Mouse (Mus musculus) cerebellum, adult 8-10 months (tissue): ENCODE measurements around the gene Alox8.

Experiments
- DNase-seq: peaks from one replicate; pipeline ENCODE4 v3.0.0; 2022

Alox8 gene

DNA sequence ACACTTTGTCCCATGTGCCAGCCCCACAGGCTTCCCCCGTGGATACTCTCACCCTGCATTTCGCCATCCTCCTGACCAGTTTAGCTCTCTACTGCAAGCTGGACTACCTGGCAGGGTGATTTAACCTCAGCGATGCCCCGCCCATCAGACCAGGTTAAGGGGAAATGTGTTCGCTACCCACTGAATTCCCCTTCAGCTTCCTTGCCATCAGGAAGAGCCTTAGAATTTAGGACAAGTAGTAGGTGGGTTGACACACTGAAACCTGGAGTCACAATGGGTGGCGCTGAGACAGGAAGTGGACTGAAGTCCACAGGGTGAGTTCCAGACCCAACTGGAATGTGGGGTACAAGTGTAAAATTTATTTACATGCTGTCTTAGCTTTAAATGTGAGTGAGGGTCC, at the start of gene Alox8:
Gene Alox8 (minus strand): TSS at position 101 of the 400 bp plus-strand sequence.
- no peak for DNase-seq

DNA sequence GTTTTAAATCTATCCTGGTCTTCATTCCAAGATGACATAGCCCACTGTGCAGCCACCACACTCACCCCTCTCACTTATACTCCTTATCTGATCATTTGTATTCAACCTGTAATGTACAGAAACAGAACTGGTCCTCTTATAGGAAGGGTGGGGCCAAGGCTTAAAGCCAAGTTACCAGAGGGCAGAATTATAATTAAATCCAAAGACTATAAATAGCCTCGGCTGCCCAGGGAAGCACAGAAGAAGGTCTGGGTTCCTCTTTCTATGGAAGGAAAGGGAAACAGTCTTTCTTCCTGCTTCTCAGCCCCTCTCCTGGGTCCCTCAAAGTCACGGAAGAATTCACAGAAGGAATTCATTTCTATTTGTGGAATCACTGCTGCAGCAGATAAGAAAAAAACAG, 48.0 kb upstream of the Alox8 start:
- no peak for DNase-seq

GRCm38 (mm10) chr11:69244911-69245310, 47.3 kb upstream of the Alox8 start:
- DNase-seq, result peak; percentile 62

GRCm38 (mm10) chr11:69236926-69237260, 39.2 kb upstream of the Alox8 start, which contains the start of gene Gucy2e:
Gene Gucy2e (minus strand): TSS chr11:69237036.
- no peak for DNase-seq

DNA sequence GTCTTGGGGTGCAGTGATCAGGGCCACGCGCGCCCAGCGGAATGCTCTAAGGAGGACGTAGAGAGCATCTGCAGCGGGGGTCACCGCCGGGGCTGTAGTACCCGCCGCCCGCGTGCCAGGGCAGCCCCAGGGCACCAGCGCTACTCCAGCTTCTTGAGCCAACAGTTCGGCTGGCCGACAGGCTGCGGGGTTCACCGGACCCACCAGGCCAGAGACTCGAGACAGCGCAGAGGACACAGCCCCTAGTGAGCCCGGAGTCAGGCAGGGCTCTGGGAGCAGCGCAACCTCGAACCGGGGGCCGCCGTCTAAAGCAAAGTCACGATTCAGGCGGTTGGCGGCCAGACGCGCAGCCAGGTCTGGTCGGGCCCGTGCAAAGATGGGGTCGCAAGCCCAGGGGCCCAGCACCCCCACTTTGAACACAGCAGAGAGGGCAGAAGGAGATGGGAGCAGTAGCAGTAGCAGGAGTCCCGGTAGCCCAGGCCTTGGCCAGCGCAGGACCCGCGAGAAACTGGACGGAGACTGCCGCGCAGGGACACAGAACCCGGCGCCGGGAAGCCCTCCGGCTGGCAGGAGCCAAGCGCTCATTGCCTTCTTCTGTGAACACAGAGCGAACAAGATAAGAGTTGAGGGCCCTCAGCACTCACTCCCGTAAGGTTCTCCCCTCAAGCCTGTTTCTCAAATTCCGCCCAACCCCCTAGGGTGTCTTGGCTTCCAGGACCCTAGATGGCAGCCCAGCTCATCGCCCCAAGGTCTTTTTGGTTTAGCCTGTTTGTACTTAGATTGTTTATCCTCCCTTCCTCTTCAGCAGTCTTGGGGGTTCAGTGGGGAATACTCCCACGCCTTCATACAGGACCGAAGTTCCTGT, 38.6 kb upstream of the Alox8 start:
- no peak for DNase-seq

GRCm38 (mm10) chr11:69235285-69236060, 37.8 kb upstream of the Alox8 start:
- DNase-seq, result peak; percentile 85

GRCm38 (mm10) chr11:69233141-69233540, 35.5 kb upstream of the Alox8 start:
- no peak for DNase-seq

DNA sequence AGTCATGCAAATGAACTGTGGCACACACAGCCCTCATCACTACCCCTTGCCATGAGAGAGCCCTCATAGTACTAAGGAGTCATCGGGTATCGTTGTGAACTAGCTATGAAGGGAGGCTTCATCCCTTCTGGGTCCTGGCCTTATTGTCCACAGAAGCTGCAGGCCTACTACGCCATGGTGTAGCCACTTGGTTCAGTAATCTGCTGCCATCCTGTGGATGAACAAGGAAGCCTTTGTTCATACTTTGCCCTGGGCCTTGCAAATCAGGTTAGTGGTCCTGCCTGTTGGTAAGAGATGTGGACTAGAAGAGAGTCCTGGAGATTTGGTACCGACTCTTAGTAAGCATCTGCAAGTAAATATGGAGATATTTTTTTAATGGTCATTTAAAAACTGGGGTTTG, 32.8 kb upstream of the Alox8 start:
- no peak for DNase-seq

- no peak for DNase-seq
These were observed 28.1 kb upstream of the Alox8 start for GRCm38 (mm10) chr11:69225715-69226114.

GRCm38 (mm10) chr11:69223101-69223500, 25.5 kb upstream of the Alox8 start:
- no peak for DNase-seq

GRCm38 (mm10) chr11:69221070-69221469, 23.4 kb upstream of the Alox8 start:
- DNase-seq, result no peak

- DNase-seq, result no peak
These were observed 21.0 kb upstream of the Alox8 start for GRCm38 (mm10) chr11:69218661-69219060.

DNA sequence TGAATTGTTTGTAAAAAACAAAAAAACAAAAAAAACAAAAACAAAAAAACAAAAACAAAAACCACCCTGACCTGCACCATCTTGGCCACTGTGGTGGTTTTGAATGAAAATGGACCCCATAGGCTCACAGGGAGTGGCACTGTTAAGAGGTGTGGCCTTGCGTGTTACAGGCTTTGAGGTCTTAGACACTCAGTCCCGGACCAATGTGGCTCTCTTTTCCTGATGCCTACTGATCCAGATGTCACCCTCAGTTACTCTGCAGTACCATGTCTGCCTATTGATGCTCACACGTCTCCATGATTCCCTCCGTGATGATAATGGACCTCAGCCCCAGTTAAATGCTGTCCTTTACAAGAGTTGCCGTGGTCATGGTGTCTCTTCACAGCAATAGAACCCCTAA, 19.8 kb upstream of the Alox8 start:
- no peak for DNase-seq

DNA sequence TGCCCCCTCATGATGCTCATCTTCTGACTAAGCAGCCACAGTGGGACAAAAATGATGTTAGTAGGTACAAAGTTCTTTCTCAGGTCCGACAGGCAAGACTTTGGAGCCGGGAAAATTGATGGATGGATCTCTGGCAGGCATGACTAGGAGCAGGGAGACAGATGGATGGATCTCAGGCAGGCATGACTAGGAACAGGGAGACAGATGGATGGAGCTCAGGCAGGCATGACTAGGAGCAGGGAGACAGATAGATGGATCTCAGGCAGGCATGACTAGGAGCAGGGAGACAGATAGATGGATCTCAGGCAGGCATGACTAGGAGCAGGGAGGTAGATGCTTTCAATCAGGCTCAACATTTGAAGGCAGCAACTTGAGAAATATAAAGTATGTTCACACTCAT, 13.8 kb upstream of the Alox8 start:
- peak; percentile 68 for DNase-seq

DNA sequence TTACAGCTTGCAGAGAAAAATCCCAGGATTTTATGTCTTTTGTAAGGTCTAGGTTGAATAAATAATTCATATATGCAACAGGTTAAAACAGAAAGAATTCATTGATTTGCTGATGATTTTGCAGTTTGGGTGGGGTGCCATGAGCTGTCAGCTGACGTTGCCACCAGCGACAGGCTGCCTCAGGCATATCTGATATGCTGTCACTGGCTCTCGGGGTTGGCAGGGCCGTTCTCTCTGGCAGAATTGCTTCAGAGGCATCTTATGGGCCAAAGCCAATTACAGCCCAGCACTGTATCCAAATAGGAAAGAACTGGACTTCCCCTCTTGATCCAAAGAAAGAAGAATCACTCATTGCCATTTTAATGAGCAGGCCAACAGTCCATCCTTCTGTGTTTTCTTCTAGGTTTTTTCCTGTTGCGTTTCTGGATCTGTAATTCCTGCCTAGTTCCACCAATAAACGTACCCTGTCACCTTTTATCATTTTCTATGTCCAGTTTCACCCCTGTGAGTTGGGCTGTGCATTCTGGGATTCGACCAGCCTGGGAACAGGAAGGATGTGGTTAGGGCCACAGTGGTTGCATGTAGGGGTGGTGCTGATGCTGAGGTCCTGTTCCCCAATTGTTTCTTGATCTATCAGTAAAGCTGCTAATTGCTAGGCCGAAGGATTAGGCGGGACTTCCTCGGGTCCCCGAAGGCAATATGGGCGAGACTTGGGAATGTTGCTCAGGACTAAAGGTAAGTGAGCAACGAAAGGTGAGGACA, 5.0 kb upstream of the Alox8 start:
- DNase-seq, result no peak

DNA sequence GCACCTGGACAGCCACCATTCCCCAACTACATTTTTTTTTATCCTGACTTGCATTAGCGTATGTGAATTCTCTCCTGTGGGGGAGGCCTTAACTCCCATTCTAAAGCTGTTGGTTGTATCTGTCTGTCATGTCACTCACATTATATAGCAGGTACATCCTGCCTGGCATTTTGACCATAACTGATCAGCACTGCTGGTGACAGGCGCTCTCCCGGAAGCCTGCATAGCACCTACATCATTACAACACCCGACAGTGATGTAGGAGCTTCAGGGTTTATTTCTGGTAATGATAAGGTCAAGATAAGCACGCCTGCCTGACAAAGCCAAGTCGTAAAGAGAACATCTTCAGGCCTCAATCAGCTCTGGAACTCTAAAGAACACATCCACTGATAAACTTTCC, 2.6 kb upstream of the Alox8 start:
- DNase-seq, result no peak

- DNase-seq, result no peak
These were observed 1.6 kb upstream of the Alox8 start for GRCm38 (mm10) chr11:69199251-69199650.

DNA sequence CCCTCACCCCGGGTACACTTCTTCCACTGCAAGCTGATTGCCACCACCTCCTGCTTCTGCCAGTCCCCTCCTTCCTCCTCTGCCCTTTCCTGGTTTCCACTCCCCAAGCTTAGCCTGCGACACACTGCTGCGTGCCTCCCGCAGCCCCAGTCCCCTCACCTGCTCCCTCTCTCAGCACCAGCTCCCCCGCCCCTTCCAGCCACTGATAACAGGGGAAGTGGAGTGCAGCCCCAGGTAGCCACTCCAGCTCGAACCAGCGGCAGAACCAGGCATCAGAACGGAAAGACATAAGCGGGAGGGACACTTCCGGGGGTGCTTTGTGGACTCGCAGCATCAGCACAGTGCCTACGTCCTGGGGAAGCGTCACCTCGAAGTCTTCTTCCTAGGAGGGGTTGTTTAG, 449 bp downstream of the Alox8 start:
- no peak for DNase-seq

- peak; percentile 65 for DNase-seq
These were observed 877 bp downstream of the Alox8 start for GRCm38 (mm10) chr11:69196766-69197165.

DNA sequence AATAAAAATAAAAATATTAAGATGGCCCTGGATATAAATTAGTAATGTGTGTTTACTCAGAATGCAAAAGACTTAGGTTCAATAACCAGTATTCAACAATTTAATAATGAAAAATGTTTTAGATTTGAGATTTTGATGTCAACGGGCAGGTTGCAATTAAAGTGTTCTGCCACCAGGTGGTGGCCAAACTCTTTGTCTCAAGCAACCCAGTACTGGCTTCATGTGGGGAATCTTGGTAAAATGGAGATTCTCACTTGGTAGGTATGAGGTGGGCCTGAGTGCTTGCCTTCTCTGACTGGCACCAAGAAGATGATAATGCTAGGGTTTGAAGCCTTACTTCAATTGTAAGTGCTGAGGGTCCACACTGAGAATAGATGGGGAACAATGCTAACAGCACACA, 4.8 kb downstream of the Alox8 start:
- peak; percentile 46 for DNase-seq

GRCm38 (mm10) chr11:69185936-69186335, 11.7 kb downstream of the Alox8 start:
- no peak for DNase-seq

- DNase-seq, result no peak
These were observed 12.6 kb downstream of the Alox8 start for GRCm38 (mm10) chr11:69185031-69185430.

- DNase-seq, result no peak
These were observed 17.5 kb downstream of the Alox8 start for GRCm38 (mm10) chr11:69180120-69180519.
